Mouse (Mus musculus): Measurements from ENCODE around the gene Tmem110.
A peak's percentile ranks its signal among the peaks of the same experiment; 100 is the strongest.

Gene Tmem110

DNA sequence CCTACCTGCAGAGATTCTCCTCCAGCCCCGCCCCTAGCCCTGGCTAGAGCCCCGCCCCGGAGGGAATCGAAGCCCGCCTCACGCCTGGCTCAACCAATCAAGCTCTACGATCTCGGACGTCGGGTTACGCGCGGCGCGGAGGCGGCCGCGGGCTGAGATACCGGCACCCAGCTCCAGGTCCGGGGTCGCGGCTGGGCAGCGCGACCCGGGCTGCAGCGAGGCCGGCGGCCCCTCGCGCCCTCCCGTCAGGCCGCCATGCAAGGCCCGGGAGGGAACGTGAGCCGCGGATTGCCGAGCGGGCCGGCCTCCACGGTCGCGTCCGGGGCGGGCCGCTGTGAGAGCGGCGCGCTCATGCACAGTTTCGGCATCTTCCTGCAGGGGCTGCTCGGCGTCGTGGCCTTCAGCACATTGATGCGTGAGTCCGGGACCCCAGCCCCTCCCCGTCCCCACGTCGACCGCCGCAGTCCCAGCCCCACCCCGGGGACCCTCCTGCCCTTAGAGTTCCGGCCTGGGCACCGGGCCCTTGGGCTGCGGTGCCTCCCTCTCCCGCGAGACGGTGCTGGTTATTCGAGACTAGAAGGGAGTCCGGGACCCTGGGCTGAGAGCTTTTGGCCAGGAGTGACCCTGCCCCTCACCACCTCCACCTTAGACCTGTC lies at the start of gene Tmem110:
Gene Tmem110, plus strand, starts transcription at position 115 of the 656 bp plus-strand sequence.
- peak; percentile 92 to 95 for DNase-seq

DNA sequence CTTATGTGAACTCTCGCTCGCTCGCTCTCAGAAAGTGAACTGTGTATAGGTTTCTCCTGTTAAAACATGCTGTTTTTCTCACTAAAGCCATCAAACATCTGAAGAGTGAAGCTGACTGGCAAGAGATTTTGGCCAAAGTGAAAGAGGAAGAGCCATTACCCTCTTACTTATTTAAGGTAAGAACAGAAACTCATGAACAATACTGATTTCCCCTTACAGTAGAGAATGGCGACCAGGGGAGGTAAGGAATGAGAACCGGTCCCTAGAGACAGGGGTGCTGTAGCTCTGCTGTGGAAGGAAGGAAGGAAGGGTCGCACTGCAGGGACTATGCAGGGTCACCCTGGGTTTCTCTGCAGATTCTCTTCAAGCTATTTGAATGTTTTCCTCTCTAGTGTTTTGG lies 40.8 kb upstream of the Tmem110 start:
- no peak for DNase-seq

DNA sequence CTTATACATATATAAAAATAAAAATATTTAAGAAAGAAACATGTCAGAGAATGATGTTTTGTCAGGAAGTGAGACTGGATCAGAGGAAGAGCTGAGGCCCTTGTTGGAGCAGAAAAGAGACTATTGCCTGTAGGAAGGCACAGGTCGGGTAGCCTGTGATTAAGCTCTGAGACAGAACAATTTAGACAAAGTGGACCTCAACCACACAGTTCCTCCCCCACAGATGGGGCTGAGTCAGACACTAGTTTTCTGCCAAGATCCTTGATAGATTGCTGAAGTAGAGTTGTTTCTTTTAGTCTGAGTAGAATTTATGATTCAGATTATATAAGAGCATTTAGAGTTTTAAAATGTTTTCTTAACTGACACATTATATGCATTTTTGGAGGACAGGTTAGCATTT lies 35.9 kb upstream of the Tmem110 start:
- peak in 1 of 2 experiments; percentile 2 for DNase-seq

DNA sequence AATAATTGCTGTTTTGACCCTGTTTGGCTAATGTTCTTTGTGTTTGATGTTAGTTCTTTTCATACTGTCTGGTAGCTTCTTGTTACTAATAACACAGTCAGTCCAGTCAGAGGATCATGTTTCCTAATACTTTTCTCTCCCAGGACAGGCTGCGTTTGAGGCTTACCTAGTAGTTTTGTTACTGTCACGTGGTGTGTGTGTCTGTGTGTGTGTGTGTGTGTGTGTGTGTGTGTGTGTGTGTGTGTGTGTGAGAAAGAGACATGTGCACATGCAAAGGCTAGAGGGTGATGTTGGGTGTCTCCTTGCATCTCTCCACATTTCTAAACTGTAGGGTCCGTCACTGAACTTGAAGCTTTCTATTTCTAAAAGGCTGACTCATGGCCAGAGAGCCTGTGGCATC lies 32.5 kb upstream of the Tmem110 start:
- no peak for DNase-seq

DNA sequence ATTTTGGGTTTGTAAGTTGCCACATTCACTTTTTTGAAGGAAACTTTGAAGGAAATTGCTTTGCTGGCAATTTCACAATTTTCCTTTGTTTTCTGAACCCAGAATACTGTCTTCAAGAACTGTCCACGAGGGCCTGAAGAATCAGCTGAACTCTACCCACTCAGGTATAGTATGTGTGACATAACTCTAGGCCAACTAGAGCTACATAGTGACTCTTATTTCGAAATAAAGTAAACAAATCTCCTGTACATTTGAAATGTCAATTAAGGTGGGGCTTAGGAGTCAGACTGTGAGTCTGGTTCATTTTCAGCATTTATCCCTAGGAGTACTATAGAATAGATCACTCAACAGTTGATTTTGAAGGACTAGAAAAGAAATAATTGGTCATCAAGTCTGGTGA lies 23.6 kb upstream of the Tmem110 start:
- DNase-seq: no peak

DNA sequence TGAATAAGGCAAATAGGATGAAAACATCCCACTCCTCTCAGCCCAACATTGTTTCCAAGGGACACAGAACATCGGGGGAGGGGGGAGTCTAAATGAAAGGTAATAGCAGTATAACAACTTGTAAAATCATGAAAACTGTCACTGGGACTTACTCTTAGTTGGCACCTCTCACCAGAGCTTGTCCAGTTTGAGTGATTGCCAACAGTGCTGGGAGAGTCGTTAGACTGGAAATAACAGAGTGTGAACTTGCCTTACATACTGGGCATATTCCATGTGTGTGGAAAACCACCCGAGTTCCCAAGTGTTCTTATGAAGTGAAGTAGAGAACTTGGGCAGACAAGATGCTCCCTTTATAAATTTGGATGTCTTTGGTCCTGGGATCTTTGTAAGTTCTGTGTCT lies 4.3 kb upstream of the Tmem110 start:
- no peak for DNase-seq

DNA sequence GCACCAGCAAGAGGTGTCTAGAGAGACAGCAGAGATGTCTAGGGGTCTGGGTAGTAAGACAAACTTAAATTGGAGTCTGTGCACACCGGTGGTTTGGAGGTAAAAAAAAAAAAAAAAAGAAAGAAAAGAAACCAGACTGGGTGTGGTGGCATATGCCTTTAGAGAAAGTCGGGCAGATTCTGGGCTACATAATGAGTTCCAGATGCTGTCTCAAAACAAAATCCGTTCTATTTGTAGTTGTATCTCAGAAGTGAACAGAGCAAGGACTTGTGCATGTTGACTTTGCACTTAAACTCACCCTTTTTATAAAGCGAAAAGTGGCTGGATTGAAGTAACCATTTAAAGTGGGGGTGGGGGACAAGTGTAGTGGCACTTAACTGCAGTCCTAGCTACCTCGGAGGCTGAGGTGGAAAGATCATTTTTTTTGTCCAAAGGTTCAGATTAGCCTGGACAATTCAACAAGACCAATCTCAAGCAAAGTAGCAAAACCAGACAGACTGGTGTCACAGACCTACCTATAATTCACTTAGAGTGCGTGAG lies 864 bp upstream of the Tmem110 start:
- DNase-seq: no peak

DNA sequence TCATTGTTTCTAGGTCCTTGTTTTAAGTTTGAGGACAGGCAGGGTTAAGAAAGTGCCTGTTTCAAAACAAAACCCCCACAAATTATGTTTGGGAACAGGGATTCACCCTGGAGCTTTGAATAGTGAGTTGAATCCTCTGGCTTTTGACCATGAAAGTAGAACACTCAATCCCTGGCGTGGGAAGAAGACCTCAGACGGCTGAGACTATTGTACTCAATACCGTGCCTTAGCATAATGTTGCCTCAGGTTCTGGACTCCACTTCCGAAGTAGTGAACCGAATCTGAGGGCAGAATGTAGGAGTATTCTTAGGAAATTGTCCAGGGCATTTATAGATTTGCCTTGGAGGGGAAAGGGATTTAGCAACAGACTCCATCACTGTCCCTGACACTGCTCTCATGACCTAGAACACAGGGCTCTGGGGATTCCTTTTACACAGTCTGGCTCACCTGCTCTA lies 342 bp upstream of the Tmem110 start:
- no peak for DNase-seq

DNA sequence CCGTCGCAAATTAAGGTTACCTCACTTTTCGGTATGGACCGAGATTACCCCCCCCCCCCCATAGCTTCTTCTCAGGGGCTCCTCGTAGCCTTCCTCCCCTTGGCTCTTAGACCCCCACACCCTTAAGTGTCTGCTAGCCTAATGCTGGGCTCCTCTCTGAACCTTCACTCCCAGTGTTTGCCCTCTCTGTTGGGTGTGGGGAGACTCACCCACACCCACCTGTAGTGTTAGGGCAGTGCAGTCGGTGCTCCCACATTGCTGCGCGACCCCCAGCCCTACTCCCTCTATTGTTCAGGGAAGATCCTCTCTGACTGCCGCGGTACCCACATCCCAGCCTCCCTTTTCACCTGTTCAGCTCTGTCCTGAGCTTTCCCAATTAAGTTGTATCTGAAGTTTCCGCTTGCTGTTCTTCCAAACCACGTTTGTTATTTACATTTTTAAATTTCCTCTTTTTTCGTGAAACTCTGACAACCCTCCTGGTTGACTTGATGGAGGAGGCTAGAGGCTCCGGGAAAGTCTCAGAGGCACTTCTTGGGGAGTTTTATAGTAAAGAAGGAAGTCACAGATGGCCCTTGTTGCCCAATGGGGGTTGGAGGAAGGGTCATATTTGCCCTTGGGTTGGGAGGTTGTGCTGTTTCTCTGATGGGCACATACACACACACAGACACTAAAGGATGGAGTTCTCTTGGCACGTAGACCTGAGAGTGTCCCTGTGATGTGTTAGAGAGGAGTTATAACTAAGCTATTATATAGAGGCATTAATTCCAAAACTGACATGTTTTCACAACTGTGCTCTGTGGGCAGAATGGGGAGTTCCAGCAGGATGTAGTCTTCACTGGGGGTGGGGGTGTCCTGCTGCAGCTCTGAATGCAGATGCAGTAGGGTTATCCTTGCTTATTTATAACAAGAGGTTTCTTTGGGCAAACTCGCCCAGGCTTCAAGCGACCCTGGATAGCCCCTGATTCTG lies 1.1 kb downstream of the Tmem110 start:
- DNase-seq: no peak

DNA sequence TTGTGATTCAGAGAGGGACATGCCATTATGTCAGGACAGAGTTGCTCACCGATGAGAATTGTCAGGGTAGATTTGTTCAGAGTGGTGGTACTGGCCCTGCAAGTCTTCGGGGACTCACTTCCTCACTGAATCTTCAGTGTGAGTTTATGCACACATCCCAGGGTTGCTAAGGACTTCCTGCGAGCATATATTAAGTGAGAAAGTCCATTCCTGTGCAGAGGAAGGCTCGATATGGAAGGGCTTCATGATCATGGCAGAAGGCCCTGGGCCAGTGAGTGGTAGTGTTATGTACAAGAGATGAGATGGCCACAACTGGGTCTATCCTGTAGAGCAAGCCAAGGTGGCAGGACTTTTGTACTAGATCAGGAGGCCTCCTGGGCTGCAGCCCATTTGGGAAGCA lies 2.1 kb downstream of the Tmem110 start:
- no peak for DNase-seq

DNA sequence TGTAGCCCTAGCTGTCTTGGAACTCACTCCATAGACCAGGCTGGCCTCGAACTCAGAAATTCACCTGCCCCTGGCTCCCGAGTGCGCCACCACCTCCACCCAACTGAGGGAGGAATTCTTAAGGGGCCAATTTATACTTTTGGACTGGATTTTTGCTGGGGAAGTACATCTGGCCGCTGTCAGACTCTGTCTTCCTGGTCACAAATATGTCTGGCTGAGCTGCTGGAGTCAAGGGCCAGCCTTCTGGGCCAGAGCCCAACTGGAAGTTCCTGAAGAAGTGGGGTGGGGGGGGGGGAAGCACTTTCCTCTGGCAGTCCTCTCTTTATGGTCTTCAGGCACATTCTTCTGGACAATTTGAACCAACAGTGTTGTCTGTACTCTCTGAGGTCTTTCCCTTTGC lies 2.7 kb downstream of the Tmem110 start:
- DNase-seq: peak; percentile 32 to 44

DNA sequence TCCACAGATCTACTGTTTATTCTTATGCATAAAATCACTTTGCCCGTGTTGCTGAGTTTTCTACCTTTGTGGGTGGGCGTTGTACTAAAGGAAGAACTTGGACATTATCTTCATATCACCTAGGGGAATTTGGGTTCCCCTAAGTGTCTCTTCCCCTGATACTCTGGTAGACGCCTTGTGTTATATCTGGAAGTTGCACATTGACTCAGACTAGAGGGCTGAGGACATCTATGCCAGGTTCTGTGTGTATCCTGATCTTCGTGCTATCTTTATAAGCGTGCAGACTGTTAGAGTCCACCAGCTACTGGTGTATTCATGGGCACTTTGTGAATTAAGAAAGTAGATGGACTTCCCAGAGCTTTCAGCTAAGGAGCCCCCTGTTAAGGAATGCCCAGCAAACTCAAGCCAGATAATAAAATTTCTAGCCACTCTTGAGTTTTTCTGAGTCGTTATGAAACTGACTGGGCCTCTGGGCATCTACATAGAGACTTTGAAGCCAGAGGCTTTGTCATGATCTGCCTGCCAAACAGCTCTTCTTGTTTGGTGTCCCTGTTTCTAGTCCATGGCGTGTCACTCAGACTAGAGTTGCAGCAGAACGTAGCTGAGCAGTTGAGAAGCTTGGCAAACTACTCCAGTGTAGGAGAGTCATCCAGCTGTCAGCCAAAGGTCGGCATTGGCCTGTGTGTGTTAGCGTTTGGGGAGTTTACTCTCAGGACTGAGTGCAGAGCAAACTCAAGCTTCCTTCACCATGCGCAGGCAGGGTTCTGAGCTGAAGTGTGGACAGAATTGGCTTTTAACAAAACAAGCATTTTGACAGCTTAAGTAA lies 3.5 kb downstream of the Tmem110 start:
- peak; percentile 49 to 62 for DNase-seq

DNA sequence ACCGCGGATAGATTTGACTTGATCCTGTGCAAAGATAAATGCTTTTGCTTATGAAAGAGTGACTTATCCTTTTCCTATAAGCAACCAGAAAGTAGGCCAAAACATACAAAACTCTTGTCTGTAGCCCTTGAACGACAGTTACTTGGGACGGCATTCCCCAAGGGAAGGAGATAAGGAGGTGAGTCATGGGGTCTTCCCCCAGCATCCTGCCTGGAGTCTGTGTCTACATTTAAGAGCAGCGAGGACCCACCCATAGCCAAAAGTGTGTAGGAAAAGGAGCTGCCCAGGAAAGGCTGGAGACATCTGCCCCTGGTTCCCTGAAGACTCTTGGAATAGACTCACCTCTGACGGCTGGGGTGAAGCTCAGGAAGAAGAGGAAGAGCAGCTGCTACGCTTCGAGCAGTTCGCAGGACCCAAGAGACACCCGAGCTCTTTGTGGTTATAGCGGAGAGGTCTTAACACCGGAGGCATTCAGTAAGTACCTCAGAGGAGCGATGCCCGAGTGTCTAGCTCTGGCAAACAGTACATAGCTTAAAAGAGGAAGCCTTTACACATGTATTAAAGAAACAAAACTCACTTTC lies 12.1 kb downstream of the Tmem110 start:
- no peak for DNase-seq

DNA sequence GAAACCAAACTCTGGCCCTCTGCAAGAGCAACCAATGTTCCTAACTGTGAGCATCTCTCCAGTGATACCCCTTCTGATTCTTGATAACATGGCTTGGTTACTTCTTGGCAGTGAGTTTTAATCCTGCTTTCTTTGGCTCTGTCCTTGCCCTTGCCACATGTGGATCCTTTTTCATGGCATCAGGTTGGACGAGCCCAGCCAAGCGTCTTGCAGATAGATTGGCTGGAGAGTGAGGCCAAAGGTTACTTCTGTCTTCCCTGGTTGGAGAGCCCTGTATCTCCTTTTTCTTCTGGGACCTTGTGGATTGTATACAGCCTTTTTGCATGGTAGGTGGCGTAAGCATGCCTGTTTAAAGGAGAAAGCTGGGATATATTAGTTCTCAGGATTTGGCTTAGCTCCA lies 18.3 kb downstream of the Tmem110 start:
- DNase-seq: no peak

DNA sequence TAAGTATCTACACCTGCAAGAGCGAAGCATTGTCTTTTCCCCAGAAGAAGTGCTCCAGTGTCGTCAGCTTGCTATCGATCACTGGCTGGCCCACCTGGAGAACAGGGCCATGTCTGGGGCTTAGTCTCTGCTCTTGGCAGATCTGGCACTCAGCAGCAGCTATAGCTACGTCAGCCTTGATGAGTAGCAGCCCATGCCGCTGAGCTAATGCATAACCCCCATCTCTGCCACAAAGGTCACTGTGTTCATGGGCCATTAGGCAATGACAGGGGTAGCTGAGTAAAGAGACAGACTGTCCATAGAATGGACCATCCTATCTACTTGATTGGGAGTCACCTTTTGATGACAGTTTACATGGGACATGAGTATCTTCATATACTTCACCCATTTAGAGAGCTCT lies 25.1 kb downstream of the Tmem110 start:
- no peak for DNase-seq

DNA sequence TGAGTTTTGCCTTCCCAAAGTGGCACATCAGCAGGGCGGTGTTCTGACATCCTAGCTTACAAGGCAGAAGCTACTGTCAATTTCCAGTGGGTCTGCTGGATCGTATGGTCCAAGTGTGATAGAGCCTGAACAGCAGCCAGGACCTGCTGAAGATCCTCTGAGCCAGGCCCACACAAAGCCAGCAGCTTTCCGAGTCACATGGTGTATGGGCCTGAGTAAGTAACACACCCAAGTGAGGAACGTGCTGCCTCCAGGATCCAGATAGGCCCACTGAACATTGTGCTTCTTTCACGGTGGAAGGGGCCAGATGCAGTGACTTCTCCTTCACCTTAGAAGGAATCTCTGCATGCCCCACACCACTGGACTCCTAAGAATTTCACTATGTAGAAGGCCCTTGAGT lies 26.9 kb downstream of the Tmem110 start:
- DNase-seq: no peak

DNA sequence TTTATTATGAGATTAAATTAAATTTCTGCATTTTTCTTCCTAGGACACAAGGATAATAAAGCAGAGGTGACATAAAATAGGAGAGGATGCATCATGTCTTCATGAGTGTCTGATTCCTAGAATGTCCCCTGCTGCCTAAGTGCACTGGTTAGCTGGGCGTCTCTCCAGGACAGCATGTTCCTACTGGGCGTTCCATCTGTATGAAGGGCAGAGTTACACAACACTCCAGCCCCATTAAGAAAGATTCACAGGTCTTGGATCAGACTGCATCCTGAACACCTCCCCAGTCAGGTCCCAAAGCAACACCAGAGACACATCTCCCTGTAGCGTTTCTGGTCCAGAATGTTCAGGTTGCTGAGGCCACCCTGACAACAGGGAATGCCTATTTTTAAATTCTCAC lies 29.9 kb downstream of the Tmem110 start:
- no peak for DNase-seq

DNA sequence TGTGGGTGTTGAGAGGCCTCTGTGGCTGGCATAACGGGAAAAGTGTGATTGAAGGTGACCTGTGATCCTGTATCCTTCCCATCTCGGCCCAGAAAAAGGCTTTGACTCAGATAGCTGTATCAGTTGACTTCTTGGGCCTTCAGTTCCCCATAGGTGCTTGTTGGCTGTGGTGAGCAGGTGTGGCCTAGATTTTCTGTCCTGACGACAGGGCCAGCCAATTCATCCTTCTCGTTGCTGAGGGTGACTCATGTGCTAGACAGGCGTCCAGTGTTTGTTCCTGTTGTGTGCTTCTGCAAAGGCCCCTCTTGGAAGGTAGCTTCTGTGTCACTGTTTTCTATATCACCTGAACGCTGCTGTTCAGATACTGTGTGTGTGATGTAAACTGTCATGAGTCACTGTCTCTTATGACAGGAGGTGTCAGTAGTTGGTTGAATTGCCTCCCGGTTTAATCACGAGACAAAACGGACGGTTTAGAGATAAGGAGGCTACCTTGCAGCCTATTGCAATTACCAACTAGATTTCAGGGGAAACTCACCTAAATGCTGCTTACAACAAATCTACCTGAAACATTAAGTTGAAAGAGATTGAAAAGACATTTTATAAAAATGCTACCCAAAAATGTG lies 31.6 kb downstream of the Tmem110 start:
- DNase-seq: no peak

DNA sequence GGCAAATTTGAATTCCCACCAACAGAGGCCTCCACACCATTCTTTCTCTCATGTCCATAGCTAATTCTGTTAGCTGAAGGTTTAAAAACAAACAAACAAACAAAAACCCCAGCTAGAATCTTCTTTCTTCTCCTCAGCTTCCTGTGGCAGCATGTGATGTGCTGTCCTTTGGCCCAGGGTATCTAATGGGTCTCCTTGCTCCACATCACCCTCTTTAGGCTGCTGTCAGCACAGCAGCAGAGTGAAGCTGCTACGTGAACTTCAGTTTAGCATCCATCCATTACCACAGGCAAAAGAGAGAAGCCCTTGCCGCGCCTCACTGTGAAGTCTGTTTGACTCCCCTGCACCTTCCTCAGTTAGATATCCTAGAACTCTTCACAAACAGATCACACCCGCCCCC lies 32.6 kb downstream of the Tmem110 start:
- DNase-seq: peak; percentile 39 to 76

DNA sequence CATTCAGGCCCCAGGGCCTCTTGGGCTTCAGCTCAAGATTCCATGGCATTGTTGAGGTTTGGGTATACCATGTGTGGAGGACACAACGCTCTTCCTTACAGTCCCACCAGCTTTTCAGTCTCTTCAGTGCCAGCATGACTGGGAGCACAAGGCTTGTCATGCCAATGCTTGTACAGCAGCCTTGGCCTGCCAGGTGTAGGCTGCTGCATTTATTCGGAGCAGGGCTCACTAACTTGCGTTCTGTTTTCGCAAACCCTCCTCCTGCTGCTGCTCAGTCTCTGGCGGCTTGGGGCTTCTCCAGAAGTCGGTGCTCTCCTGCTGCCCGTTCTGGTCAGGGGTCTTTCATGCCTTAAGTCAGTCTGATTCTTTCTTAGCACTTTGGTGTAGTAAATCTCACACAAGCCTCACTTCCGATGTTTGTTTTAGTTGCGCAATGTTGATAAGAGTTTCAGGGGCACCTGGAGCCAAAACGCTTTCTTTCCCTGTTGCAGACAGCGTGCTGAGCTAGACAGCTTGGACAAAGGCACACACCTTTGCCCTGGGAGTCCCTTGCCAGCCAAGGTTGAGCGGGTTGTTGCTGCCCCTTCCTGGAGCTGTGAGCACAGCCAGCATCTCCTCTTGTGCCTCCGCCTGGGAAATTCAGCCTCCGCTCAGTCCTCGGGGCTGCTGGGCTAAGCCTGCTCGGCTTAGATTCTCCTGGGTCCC lies 36.2 kb downstream of the Tmem110 start:
- peak; percentile 13 to 49 for DNase-seq

DNA sequence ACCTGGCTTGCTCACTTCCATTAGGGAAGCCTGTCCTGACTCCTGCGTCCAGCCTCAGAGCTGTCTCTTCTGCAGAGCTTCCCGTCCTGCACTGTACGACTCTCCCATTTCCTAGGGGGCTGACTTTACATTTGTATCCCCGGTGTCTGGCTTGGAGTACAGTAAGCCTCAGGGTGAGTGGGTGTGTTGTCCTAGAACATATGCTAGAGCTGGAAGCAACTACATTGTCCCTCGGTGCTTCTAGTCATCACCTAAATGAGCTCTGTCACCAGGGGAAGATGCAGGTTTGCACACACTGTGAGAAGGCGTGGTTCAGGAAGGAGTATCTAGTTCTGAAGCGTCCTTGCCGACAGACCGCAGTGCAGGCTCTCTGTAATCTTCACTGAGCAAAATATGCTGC lies 37.0 kb downstream of the Tmem110 start:
- DNase-seq: no peak
